8 mouse cellular contexts compared by ENCODE assay signal in the genomic region with DNA sequence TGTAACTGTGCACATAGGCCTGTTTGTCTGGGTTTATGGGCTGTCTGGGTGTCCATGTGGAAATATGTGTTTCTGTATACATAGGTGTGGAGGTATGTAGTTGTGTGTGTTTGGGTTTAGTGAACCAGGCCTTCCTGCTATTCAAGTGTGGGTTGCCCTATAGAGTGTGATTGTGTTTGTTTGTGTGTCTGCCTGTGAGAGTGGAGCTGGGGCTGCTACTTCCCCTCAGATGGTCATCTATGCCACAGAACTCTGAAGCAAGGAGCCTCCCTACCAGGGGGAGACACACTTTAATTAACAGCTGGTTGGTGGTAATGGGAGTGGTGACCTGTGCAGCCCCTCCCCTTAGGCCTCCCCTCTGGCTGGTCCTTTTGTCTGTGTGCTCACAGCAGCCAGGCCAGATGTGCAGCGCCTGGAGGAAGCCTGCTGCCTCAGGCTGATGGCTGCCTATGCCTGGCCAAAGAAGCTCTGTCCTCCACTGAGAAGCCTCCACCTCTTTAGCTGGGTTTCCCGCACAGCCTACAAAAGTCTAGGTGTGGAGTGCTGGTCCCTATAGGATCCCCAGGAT. TPM values are rescaled to one million over a fixed set of nuclear protein-coding genes. Genes with fewer than 3 reads are reported as not detected.
DNase-seq lines count a peak whose midpoint lies in the region; ATAC-seq lines count a peak whose summit lies in the region.

No protein-coding gene starts in this region.

- H3K4me1 ChIP-seq in intestine, embryonic 16.5 days (ENCODE audit: control insufficient read depth, insufficient read depth, low read length), result peaks cover 20% of the 10 kb centered on the region
- H3K4me1 ChIP-seq in megakaryocyte, embryonic 14.5 days, result peaks cover 40% of the 10 kb centered on the region

- peak; percentile 19 for DNase-seq in thymus, postnatal 14 days
- DNase-seq in thymus, postnatal 0 days (ENCODE audit: low spot score), result no peak
- DNase-seq in forelimb bud, embryonic 11.5 days (ENCODE audit: low read depth, low spot score), result peak; percentile 64
- DNase-seq in thymus, postnatal 36 days, result peak; percentile 15 to 21
- no peak for DNase-seq in layer of hippocampus, postnatal 14 days (ENCODE audit: low spot score in 2 of 2)
- DNase-seq in MN1 (ENCODE audit: low spot score), result no peak

- H3K36me3 ChIP-seq in intestine, embryonic 16.5 days (ENCODE audit: control insufficient read depth, insufficient read depth, low read length), result no peaks in the 10 kb centered on the region
- peaks cover 25% of the 10 kb centered on the region for H3K36me3 ChIP-seq in megakaryocyte, embryonic 14.5 days (replicated peaks; ENCODE audit: low read length)

- peak overlapping the region; percentile 78 for H3K27ac ChIP-seq in intestine, embryonic 16.5 days (ENCODE audit: low read length)

- H3K9me3 ChIP-seq in intestine, embryonic 16.5 days (ENCODE audit: control insufficient read depth, low read length), result no peaks in the 10 kb centered on the region
- H3K9me3 ChIP-seq in megakaryocyte, embryonic 14.5 days, result no peaks in the 10 kb centered on the region

- peak; percentile 32; the same call in 1 of the 2 replicates for ATAC-seq in intestine, embryonic 16.5 days

- peak overlapping the region; percentile 85 for H3K9ac ChIP-seq in intestine, embryonic 16.5 days (ENCODE audit: low read depth, low read length)

- H3K27me3 ChIP-seq in intestine, embryonic 16.5 days (replicated peaks; ENCODE audit: control insufficient read depth, insufficient read depth, low read length), result no peaks in the 10 kb centered on the region
- H3K27me3 ChIP-seq in megakaryocyte, embryonic 14.5 days (replicated peaks), result peaks cover 5% of the 10 kb centered on the region

- H3K4me3 ChIP-seq in intestine, embryonic 16.5 days (ENCODE audit: low read length), result peak overlapping the region; percentile 71
- peak overlapping the region; percentile 93 for H3K4me3 ChIP-seq in megakaryocyte, embryonic 14.5 days (replicated peaks)

- 12% methylated on average over 2 of the region's 2 CpGs for WGBS in intestine, embryonic 16.5 days

- peak overlapping the region; percentile 72 for H3K4me2 ChIP-seq in intestine, embryonic 16.5 days (ENCODE audit: low read depth, low read length)

RNA-seq across cellular contexts. Expression of a gene that starts 0.9 kb away (rescaled TPM):
- polyA plus RNA-seq in thymus, postnatal 0 days (2015; fragmentation: Nextera tagmentation; extraction: Ambion mirVana), result 19.6 and 21.0 TPM in 2 replicates
- 33.1 and 35.8 TPM in 2 replicates for polyA plus RNA-seq in intestine, embryonic 16.5 days (2015; fragmentation: Nextera tagmentation; extraction: Ambion mirVana)
- 11.6 and 15.5 TPM in 2 replicates for polyA plus RNA-seq in megakaryocyte, embryonic 14.5 days (2012; ENCODE audit: insufficient read depth, low replicate concordance)
- total RNA-seq in layer of hippocampus, postnatal 14 days (2021), result 10 to 100 TPM; 33.4 to 34.1 TPM

RNA-seq across cellular contexts. Expression of a gene that starts 30.6 kb away (rescaled TPM):
- 10.9 and 12.7 TPM in 2 replicates for polyA plus RNA-seq in thymus, postnatal 0 days (2015; fragmentation: Nextera tagmentation; extraction: Ambion mirVana)
- polyA plus RNA-seq in intestine, embryonic 16.5 days (2015; fragmentation: Nextera tagmentation; extraction: Ambion mirVana), result 3.9 and 4.3 TPM in 2 replicates
- 5.5 and 19.9 TPM in 2 replicates for polyA plus RNA-seq in megakaryocyte, embryonic 14.5 days (2012; ENCODE audit: insufficient read depth, low replicate concordance)
- 1 to 10 TPM; 1.5 to 2.6 TPM for total RNA-seq in layer of hippocampus, postnatal 14 days (2021)

Comparison
In these comparisons a context has a peak if more than half of its experiments do, and no peak if none do; other contexts are left out.
1. DNase-seq: peak in thymus, postnatal 14 days (single experiment), forelimb bud, embryonic 11.5 days (single experiment) and thymus, postnatal 36 days (2 of 2); none in thymus, postnatal 0 days (single experiment), layer of hippocampus, postnatal 14 days (0 of 2) and MN1 (single experiment).